Mouse (Mus musculus): ENCODE results near the gene Lrp4.
A peak's percentile ranks its signal among the peaks of the same experiment; 100 is the strongest.

Gene Lrp4

DNA sequence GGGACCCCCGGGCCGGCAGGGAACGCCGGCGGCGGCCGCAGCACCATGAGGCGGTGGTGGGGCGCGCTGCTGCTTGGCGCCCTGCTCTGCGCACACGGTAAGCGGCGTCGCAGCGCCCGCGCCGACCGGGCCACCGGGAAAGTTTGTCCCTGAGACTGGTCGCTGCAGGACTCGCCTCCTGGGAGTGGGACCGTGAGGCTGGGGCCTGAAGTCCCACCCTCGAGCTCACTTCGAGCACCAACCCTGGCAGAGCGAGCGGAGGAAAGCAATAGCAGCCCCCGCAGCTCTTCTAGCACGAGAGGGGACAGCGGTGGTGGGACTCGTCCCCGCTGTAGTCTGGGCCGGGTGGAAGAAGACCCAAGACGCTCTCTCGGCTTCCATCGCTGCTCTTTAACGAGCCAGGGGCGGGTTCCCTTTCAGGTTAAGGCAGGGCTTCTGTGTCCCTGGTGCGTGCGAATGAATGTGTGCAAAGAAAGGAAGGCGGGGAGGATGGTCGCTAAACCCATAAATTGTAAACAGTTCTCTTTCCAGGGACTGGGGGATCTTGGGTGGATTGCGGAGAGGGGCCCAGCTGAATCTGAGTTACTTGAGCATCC lies 443 bp downstream of the Lrp4 start:
- Histone ChIP-seq H3K36me3 (ENCODE audit: insufficient read depth, low read length) (no peaks in the 10 kb centered on the region), H3K27me3 (ENCODE audit: insufficient read depth, low read length) (peaks cover 61% of the 10 kb centered on the region), H3K9me3 (ENCODE audit: low read length) (peaks cover 6% of the 10 kb centered on the region), H3K4me3 (replicated peaks; ENCODE audit: low read length) (peak overlapping the region; percentile 91), H3K4me1 (replicated peaks; ENCODE audit: low read depth, low read length) (peaks cover 41% of the 10 kb centered on the region)
- TF ChIP-seq CTCF (conservative IDR thresholded peaks at IDR 0.05; ENCODE audit: low read length) = no peak
- no peak for TF ChIP-seq POU5F1 (IDR thresholded peaks at IDR 0.05; ENCODE audit: borderline replicate concordance, low read length)
- TF ChIP-seq NANOG (IDR thresholded peaks at IDR 0.05; ENCODE audit: borderline replicate concordance, low read length) = no peak

DNA sequence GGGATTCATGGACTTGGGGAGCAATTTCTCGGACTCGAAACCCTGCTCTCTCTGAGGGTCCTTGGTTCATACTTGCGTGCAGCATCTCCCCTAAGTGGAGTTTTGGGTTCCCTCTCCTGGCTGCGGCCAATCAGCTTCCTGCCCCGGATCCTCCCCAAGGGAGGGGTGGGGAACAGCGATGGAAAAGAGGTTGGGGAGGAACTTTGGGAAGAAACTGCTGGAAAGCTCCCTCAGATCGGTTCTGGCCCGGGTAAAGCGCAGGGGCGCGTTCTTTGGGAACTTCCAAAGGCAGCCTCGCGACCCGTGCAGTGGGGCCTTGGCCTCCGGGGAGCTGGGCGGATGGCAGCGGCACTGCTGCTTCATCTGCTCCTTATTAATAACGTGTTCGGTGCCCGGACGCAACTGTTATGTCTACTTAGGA lies 951 bp downstream of the Lrp4 start:
- peaks cover 61% of the 10 kb centered on the region for H3K27me3 ChIP-seq (ENCODE audit: insufficient read depth, low read length)
- peaks cover 42% of the 10 kb centered on the region for H3K4me1 ChIP-seq (replicated peaks; ENCODE audit: low read depth, low read length)
- H3K9me3 ChIP-seq (ENCODE audit: low read length) = peaks cover 6% of the 10 kb centered on the region
- peak overlapping the region; percentile 91 for H3K4me3 ChIP-seq (replicated peaks; ENCODE audit: low read length)
- no peak for TF ChIP-seq CTCF (conservative IDR thresholded peaks at IDR 0.05; ENCODE audit: low read length)
- TF ChIP-seq NANOG (IDR thresholded peaks at IDR 0.05; ENCODE audit: borderline replicate concordance, low read length) = no peak
- TF ChIP-seq POU5F1 (IDR thresholded peaks at IDR 0.05; ENCODE audit: borderline replicate concordance, low read length) = no peak
- H3K36me3 ChIP-seq (ENCODE audit: insufficient read depth, low read length) = no peaks in the 10 kb centered on the region

DNA sequence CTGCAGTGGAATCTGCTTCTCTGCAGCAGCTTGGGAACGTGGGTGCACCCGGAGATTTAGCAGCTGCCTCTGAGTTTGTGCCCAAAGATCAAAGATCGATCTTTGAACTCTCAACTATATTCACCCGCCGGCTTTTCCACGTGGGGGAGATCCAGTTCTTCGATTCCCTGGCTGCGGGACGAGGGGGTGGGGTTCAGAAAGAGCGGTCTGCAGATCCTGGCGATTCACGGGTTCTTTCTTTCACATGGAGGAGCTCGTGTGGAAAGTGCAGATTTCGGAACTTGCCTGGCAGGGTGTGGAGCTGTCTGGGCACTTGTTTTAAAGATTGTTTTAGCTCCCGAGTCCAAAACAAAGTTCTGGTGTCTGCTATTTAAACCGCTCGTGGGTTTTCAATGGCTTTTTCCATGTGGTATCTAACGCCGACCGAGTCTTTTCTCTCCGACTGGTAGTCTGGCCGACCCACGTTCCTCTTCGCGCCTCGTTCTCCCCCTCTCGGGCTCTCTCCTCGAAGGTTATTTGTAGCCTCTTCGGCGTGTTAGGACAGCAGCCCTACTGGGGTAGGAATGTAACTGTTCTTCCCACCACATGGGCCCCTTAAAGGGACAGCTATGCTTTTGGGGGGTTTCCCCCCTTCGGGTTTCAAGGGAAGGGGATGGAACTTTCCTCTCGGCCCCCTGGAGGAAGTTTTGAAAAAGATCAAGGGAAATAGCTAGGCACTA lies 1.5 kb downstream of the Lrp4 start:
- H3K4me1 ChIP-seq (replicated peaks; ENCODE audit: low read depth, low read length) = peaks cover 45% of the 10 kb centered on the region
- H3K27me3 ChIP-seq (ENCODE audit: insufficient read depth, low read length) = peaks cover 59% of the 10 kb centered on the region
- H3K9me3 ChIP-seq (ENCODE audit: low read length) = peaks cover 6% of the 10 kb centered on the region
- H3K36me3 ChIP-seq (ENCODE audit: insufficient read depth, low read length) = no peaks in the 10 kb centered on the region
- TF ChIP-seq CTCF (conservative IDR thresholded peaks at IDR 0.05; ENCODE audit: low read length) (no peak), POU5F1 (IDR thresholded peaks at IDR 0.05; ENCODE audit: borderline replicate concordance, low read length) (no peak), NANOG (IDR thresholded peaks at IDR 0.05; ENCODE audit: borderline replicate concordance, low read length) (no peak)
- peak overlapping the region; percentile 91 for H3K4me3 ChIP-seq (replicated peaks; ENCODE audit: low read length)

DNA sequence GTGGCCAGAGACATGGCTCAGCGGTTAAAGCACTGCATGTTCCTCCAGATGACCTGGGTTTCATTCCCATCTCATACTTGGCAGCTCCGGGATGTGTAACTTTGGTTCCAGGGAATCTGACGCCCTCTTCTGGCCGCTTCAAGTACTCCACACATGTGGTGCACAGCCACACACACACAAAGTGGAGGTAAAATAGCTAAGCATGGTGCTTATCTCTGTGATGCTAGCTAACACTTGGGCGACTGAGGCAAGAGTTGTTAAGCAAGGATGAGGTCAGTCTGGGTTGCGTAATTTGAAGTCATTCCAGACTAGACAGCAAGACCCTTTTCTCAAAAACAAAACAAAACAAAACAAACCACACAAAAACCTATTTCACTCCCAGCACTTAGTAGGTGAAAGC lies 2.8 kb downstream of the Lrp4 start:
- H3K27me3 ChIP-seq (ENCODE audit: insufficient read depth, low read length) = peaks cover 50% of the 10 kb centered on the region
- H3K4me1 ChIP-seq (replicated peaks; ENCODE audit: low read depth, low read length) = peaks cover 45% of the 10 kb centered on the region
- H3K4me3 ChIP-seq (replicated peaks; ENCODE audit: low read length) = no peak overlapping the region
- no peaks in the 10 kb centered on the region for H3K36me3 ChIP-seq (ENCODE audit: insufficient read depth, low read length)
- peaks cover 6% of the 10 kb centered on the region for H3K9me3 ChIP-seq (ENCODE audit: low read length)
- peak; percentile 56 for TF ChIP-seq CTCF (conservative IDR thresholded peaks at IDR 0.05; ENCODE audit: low read length)
- no peak for TF ChIP-seq NANOG (IDR thresholded peaks at IDR 0.05; ENCODE audit: borderline replicate concordance, low read length)

DNA sequence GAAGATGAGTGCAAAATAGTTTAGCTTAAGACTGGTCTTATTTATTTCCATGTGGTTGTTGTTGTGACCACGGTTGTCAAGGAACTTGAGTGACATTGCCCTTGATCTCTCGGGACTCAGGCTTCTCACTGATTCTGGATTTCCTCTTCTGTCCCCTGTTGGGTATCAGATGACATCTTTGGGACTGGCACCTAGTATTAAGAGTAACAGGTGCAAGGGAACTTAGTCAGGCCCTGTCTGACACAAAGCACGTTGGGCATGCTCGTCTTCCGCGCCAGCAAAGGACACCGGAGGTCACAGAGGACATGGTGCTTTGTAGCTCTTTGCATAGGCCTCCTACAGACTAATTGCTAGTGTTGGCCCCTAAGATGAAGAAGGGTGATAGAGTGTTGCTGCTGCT lies 3.5 kb downstream of the Lrp4 start:
- H3K9me3 ChIP-seq (ENCODE audit: low read length) = peaks cover 6% of the 10 kb centered on the region
- H3K4me3 ChIP-seq (replicated peaks; ENCODE audit: low read length) = no peak overlapping the region
- TF ChIP-seq NANOG (IDR thresholded peaks at IDR 0.05; ENCODE audit: borderline replicate concordance, low read length) (no peak), CTCF (conservative IDR thresholded peaks at IDR 0.05; ENCODE audit: low read length) (no peak), POU5F1 (IDR thresholded peaks at IDR 0.05; ENCODE audit: borderline replicate concordance, low read length) (no peak)
- H3K4me1 ChIP-seq (replicated peaks; ENCODE audit: low read depth, low read length) = peaks cover 45% of the 10 kb centered on the region
- H3K27me3 ChIP-seq (ENCODE audit: insufficient read depth, low read length) = peaks cover 46% of the 10 kb centered on the region
- H3K36me3 ChIP-seq (ENCODE audit: insufficient read depth, low read length) = no peaks in the 10 kb centered on the region

DNA sequence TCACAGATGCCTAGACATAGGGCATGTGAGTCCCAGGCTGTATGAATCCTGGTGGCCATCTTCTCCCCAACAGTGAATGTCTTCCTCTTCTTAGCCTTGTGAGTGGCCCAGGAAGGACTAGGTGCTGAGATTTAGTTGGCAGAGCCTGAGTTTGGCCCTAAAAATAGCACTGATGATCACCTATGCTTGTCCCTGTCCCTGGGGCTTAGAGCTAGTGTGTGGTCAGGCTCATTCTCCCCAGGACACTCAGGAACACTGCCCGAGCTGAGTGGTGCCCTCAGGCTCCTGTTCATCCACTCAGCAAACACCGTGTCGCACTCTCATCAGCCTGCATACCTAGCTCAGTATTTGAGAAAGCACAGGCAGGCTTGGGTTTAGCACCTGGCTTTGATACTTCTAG lies 4.0 kb downstream of the Lrp4 start:
- no peaks in the 10 kb centered on the region for H3K36me3 ChIP-seq (ENCODE audit: insufficient read depth, low read length)
- H3K4me3 ChIP-seq (replicated peaks; ENCODE audit: low read length) = no peak overlapping the region
- H3K4me1 ChIP-seq (replicated peaks; ENCODE audit: low read depth, low read length) = peaks cover 43% of the 10 kb centered on the region
- TF ChIP-seq CTCF (conservative IDR thresholded peaks at IDR 0.05; ENCODE audit: low read length) = no peak
- TF ChIP-seq NANOG (IDR thresholded peaks at IDR 0.05; ENCODE audit: borderline replicate concordance, low read length) = no peak
- no peak for TF ChIP-seq POU5F1 (IDR thresholded peaks at IDR 0.05; ENCODE audit: borderline replicate concordance, low read length)
- peaks cover 46% of the 10 kb centered on the region for H3K27me3 ChIP-seq (ENCODE audit: insufficient read depth, low read length)
- H3K9me3 ChIP-seq (ENCODE audit: low read length) = peaks cover 6% of the 10 kb centered on the region

DNA sequence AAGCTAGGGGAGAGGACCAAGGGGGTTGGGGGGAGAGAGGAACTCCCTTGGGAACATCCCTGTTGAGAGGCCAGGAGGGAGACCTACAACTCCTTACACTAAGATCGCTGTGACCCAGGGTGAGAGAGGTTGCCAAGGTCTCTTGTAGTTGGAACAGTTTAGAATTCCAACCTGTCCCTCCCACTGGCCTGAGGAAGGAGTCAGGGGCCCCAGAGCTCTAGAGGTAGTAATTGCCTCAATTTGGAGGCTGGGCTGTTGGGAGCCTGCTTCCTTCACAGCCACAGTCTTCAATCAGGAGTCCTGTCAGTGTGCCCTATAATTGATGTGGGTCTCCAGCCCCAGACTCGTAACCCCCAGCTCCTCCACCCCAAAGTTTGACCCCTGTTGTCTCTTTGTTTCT lies 4.9 kb downstream of the Lrp4 start:
- peaks cover 35% of the 10 kb centered on the region for H3K4me1 ChIP-seq (replicated peaks; ENCODE audit: low read depth, low read length)

DNA sequence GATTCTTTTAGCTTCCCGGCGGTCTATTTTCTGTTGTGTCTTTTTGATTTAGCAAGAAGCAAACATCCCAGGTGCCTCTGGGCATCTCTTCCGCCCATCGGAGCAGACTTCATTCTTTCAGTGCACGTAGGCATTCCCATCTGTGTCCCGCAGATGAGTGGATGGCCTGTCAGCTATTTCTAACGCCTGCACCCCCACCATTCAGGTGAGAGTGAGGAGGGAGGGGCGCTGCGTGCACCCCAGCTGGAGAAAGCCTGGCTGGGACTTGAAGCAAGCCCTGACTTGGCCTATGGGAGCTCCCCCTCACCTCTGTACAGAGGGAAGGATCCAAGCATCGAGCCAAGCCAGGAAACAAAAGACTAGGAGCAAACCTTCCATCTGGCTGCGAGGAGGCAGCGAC lies 5.4 kb downstream of the Lrp4 start:
- Histone ChIP-seq H3K9me3 (ENCODE audit: low read length) (peaks cover 6% of the 10 kb centered on the region), H3K4me3 (replicated peaks; ENCODE audit: low read length) (0 out of 2 replicates have a peak overlapping the region, but pooled peaks have one; percentile 30), H3K4me1 (replicated peaks; ENCODE audit: low read depth, low read length) (peaks cover 35% of the 10 kb centered on the region), H3K36me3 (ENCODE audit: insufficient read depth, low read length) (no peaks in the 10 kb centered on the region), H3K27me3 (ENCODE audit: insufficient read depth, low read length) (peaks cover 45% of the 10 kb centered on the region)
- no peak for TF ChIP-seq NANOG (IDR thresholded peaks at IDR 0.05; ENCODE audit: borderline replicate concordance, low read length)
- no peak for TF ChIP-seq CTCF (conservative IDR thresholded peaks at IDR 0.05; ENCODE audit: low read length)
- no peak for TF ChIP-seq POU5F1 (IDR thresholded peaks at IDR 0.05; ENCODE audit: borderline replicate concordance, low read length)

More for the DNA sequence above, 4.9 kb downstream of the Lrp4 start:
- H3K36me3 ChIP-seq (ENCODE audit: insufficient read depth, low read length) = no peaks in the 10 kb centered on the region
- peaks cover 46% of the 10 kb centered on the region for H3K27me3 ChIP-seq (ENCODE audit: insufficient read depth, low read length)
- peaks cover 6% of the 10 kb centered on the region for H3K9me3 ChIP-seq (ENCODE audit: low read length)
- TF ChIP-seq POU5F1 (IDR thresholded peaks at IDR 0.05; ENCODE audit: borderline replicate concordance, low read length) = no peak
- no peak for TF ChIP-seq NANOG (IDR thresholded peaks at IDR 0.05; ENCODE audit: borderline replicate concordance, low read length)
- TF ChIP-seq CTCF (conservative IDR thresholded peaks at IDR 0.05; ENCODE audit: low read length) = no peak
- H3K4me3 ChIP-seq (replicated peaks; ENCODE audit: low read length) = no peak overlapping the region

Data from E14TG2a.4 (cell line).